Mouse (Mus musculus) intestine, embryonic 15.5 days (tissue): ENCODE results near the gene Pibf1. TPM values are rescaled to one million over a fixed set of nuclear protein-coding genes. Genes with fewer than 3 reads are reported as not detected.

Source experiments
- ATAC-seq: fragments of 200-750 bp; cut with Nextera tagmentation; 2 replicates; pipeline ENCODE4 v1.8.0; 2017; ENCODE audit warnings: moderate TSS enrichment, moderate library complexity
- H3K27ac ChIP-seq: fragments of 300-500 bp; sonication (generic); 2 replicates; pipeline ENCODE4 v1.5.1; 2015; ENCODE audit warnings: mild to moderate bottlenecking, inconsistent platforms
- H3K27me3 ChIP-seq: fragments of 300-500 bp; sonication (generic); replicated peaks from 2 replicates; pipeline ENCODE4 v1.6.1; 2015; ENCODE audit warnings: inconsistent platforms
- H3K36me3 ChIP-seq: fragments of 300-500 bp; sonication (generic); 2 replicates; pipeline ENCODE4 v1.6.1; 2015; ENCODE audit warnings: inconsistent platforms
- H3K4me1 ChIP-seq: fragments of 300-500 bp; sonication (generic); replicated peaks from 2 replicates; pipeline ENCODE4 v1.6.1; 2015; ENCODE audit warnings: inconsistent platforms
- H3K4me2 ChIP-seq: fragments of 300-500 bp; sonication (generic); replicated peaks from 2 replicates; pipeline ENCODE4 v1.6.1; 2015; ENCODE audit warnings: mild to moderate bottlenecking, inconsistent platforms
- H3K4me3 ChIP-seq: fragments of 300-500 bp; sonication (generic); replicated peaks from 2 replicates; pipeline ENCODE4 v1.5.1; 2015; ENCODE audit warnings: inconsistent platforms
- H3K9ac ChIP-seq: fragments of 300-500 bp; sonication (generic); 2 replicates; pipeline ENCODE4 v1.6.1; 2015; ENCODE audit warnings: inconsistent platforms
- H3K9me3 ChIP-seq: fragments of 300-500 bp; sonication (generic); 2 replicates; pipeline ENCODE4 v1.6.1; 2016; ENCODE audit warnings: inconsistent platforms
- WGBS: fragments of 180-500 bp; shearing (Covaris S2); methylation state at CpG from one replicate; pipeline ENCODE4 v1.1.7; 2015; 5-methylcytosine and 5-hydroxymethylcytosine counted together
- polyA plus RNA-seq: library from polyadenylated mRNA; unstranded; fragments of >200 nt; fragmentation: Nextera tagmentation; extraction: Ambion mirVana; gene quantifications from 2 replicates; pipeline ENCODE4 v1.2.1, GENCODE M21; 2015

Gene Pibf1
- polyA plus RNA-seq: 15.6 and 17.0 TPM in 2 replicates

DNA sequence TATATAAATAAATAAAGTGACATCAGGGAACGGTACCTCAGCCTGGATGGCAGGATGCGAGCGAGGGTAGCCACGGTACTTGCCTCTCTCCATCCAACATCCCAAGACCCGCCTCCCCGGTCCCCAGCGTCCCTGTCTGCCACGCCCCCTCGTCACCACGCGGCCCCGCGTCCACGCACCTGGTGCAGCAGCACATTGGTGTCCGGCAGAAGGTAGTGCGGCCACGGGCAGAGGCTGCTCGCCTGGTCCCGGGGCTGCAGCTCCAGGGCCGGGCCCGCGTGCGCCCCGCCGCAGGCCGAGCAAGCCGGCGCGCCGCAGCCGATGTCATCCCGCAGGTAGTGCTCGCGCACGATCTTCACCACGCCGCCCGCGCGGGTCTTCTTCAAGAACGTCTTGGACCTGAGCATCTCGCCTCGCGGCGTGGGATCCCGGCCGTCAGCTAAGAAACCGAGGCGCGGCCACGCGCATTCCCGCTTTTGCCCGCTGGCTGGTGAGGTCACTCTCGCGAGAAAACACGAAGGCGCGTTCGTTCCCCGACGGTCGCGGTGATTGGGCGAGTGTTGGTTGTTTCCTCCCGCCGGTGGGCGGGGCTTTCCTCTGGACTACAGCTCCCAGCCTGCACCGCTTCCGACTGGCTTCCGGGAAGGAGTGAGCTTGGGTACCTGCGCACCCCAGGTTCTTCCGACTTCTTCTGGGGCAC, at the start of gene Pibf1, which contains the start of gene Dis3:
Gene Pibf1 (plus strand): TSS at position 158 of the 700 bp plus-strand sequence.
Gene Dis3 (minus strand): TSS at position 504 of the 700 bp plus-strand sequence.
- Histone ChIP-seq H3K27me3 (no peaks in the 10 kb centered on the region), H3K4me1 (0 out of 2 replicates have a peak, but pooled peaks cover 3% of the 10 kb centered on the region), H3K9me3 (no peaks in the 10 kb centered on the region), H3K36me3 (0 out of 2 replicates have a peak, but pooled peaks cover 4% of the 10 kb centered on the region), H3K27ac (peak within 1 kb of the TSS; percentile 75), H3K4me2 (peak within 1 kb of the TSS; percentile 57), H3K9ac (peak within 1 kb of the TSS; percentile 94), H3K4me3 (peak within 1 kb of the TSS; percentile 99)
- WGBS: under 1% methylated on average over 73 of the region's 73 CpGs
- ATAC-seq: peak; percentile 100

DNA sequence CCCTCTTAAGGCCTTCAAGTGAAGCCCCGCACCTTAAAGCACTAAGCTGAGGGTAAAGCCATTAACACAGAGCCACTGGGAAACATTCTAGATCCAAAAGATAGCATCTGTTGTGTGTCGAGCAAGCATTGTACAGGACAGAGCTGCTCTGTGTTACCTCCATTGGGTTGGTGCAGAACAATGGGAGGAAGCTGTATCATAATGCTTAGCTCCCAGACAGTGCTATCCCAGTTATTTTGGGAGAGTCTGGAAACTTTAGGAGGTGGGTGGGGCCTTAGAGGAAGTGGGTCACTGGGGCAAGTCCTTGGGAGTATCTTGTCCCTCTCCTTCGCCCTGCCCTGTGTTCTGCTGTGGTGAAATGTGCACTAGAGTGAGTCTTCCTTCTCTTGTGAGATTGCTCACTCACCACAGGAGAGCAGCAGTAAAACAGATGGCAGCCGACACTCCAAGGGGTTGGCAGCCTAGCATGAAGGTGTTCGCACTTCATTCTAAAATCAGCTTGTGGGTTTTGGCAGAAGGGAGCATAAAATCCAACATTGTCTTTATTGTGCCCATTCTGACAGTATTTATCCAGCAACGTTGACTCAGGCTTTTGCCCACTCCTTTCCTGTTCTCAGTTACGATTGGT, 40.2 kb upstream of the Pibf1 start:
- Histone ChIP-seq H3K9me3 (no peaks in the 10 kb centered on the region), H3K36me3 (peaks cover 19% of the 10 kb centered on the region)
- WGBS: 86% methylated on average over 7 of the region's 7 CpGs

DNA sequence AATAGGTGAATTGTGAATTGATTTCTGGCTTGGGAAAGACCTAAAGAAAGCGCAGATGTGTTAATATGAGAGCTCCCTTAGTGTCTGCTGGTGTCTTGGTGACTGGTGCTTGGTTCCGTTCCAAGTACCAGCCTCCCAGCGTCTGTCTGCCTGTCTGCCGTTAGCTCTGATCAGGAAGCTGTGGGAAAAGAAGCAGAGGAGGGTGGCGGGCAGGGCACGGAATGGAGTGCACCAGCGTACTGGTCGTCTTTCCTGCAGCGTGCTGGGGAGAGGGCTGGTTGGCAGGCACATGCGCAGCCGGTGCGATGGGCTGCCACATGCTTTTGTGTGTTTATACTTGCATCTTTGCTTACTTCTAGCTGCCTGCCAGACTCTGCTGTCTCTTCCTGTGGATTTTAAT, 38.6 kb upstream of the Pibf1 start:
- H3K9ac ChIP-seq: no peak overlapping the region
- H3K4me2 ChIP-seq: no peak overlapping the region
- ATAC-seq: no peak
- H3K4me1 ChIP-seq: no peaks in the 10 kb centered on the region
- WGBS: 79% methylated on average over 12 of the region's 12 CpGs
- H3K36me3 ChIP-seq: peaks cover 19% of the 10 kb centered on the region
- no peaks in the 10 kb centered on the region for H3K27me3 ChIP-seq
- no peaks in the 10 kb centered on the region for H3K9me3 ChIP-seq
- no peak overlapping the region for H3K27ac ChIP-seq
- H3K4me3 ChIP-seq: no peak overlapping the region

More for the DNA sequence above, 40.2 kb upstream of the Pibf1 start:
- ATAC-seq: no peak
- Histone ChIP-seq H3K27ac (no peak overlapping the region), H3K9ac (no peak overlapping the region), H3K27me3 (no peaks in the 10 kb centered on the region), H3K4me1 (no peaks in the 10 kb centered on the region), H3K4me2 (no peak overlapping the region), H3K4me3 (no peak overlapping the region)

DNA sequence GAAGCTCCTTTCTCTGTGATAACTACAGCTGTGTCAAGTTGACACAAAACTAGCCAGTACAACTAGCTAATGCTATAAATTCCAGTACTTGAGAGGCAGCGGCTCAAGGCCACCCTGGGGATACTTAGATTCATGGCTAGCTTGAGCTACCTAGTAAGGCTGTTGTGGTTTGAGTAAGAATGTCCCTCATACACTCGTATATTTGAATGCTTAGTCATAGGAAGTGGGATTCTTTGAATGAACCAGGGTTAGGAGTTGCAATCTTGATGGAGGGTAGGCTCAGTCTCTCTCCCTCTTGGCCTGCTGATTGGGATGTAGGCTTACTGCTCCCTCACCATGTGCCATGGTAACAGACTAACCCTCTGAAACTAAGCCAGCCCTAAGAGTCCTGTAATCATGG, 36.1 kb upstream of the Pibf1 start:
- Histone ChIP-seq H3K27ac (no peak overlapping the region), H3K9ac (no peak overlapping the region), H3K9me3 (no peaks in the 10 kb centered on the region), H3K4me2 (no peak overlapping the region), H3K4me3 (no peak overlapping the region), H3K4me1 (no peaks in the 10 kb centered on the region), H3K27me3 (no peaks in the 10 kb centered on the region), H3K36me3 (peaks cover 21% of the 10 kb centered on the region)
- ATAC-seq: no peak
- 93% methylated on average over 2 of the region's 2 CpGs for WGBS

DNA sequence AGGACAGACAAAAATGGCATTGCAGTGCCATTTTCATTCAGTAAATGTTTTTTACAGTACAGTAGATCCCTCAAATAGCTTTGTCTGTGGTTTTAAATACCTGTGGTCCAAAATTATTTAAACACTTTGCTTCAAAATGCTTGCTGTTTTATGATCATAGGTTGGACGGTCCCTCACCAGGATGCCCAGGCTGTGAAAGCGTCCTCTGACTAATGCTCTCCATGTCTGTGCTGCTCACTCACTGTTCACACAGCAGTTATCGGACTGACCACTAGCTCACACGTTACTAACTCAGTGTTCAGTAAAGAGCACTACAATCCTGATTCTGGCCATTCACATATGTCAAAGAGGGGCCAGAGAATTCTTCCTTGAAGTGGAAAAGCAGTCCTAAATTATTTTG, 28.1 kb upstream of the Pibf1 start:
- WGBS: 83% methylated on average over 4 of the region's 4 CpGs
- no peak for ATAC-seq

DNA sequence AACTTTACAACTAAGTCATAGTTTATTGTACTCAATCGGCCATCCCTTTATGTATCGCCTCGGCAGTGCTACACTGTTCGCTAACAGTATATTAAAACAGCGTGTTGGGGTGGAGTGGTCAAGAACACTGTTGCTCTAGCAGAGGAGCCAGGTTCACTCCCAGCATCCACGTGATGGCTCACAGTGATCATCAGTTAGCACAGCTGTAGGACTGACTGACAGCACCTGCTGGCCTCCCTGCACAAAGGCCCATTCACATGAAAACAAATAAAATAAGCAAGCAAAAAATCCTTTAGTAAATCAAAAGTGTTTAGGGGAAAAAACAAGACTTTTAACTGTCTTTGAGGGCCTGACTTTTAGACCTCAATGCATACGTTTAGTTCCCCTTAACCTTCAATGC, 10.3 kb upstream of the Pibf1 start:
- WGBS: 93% methylated on average over 7 of the region's 7 CpGs
- no peak overlapping the region for H3K27ac ChIP-seq
- no peak overlapping the region for H3K4me3 ChIP-seq
- H3K27me3 ChIP-seq: no peaks in the 10 kb centered on the region
- no peak overlapping the region for H3K4me2 ChIP-seq
- no peaks in the 10 kb centered on the region for H3K9me3 ChIP-seq
- H3K9ac ChIP-seq: no peak overlapping the region
- ATAC-seq: no peak
- peaks cover 30% of the 10 kb centered on the region for H3K36me3 ChIP-seq
- H3K4me1 ChIP-seq: no peaks in the 10 kb centered on the region

More for the DNA sequence above, 28.1 kb upstream of the Pibf1 start:
- no peak overlapping the region for H3K27ac ChIP-seq
- no peaks in the 10 kb centered on the region for H3K9me3 ChIP-seq
- H3K4me3 ChIP-seq: no peak overlapping the region
- H3K4me2 ChIP-seq: no peak overlapping the region
- H3K4me1 ChIP-seq: no peaks in the 10 kb centered on the region
- H3K27me3 ChIP-seq: no peaks in the 10 kb centered on the region
- H3K36me3 ChIP-seq: peaks cover 9% of the 10 kb centered on the region
- H3K9ac ChIP-seq: no peak overlapping the region

DNA sequence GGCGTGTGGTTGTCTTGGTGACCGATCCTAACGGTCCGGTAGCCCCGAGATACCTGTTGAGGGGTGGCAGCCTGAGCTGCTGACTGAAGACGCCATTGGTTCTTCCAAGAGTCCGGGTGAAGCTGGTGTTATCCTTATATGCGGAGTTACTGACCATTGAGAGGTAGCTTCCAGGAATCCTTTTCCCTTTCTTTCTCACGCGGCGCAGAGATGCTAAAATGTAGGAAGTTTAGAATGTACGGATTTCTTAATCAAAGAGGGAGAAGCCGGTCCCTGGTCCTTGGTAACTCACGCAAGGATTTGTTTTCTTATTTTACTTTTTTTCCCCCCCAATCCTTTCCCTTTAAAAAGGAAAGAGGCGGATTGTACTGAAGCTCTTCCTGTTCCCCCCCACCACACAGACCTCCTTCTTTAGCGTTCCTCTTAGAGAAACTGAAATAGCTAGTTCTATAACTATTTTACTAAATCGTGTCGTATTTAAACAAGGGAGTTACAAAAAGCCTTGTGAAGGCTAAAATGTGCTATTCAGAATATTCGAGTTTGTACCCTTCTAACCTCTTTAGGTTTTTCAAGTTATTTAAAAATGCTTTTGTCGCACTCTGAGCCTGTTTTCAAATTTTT, 853 bp downstream of the Pibf1 start:
- Histone ChIP-seq H3K27me3 (no peaks in the 10 kb centered on the region), H3K4me3 (peak overlapping the region; percentile 99), H3K9me3 (no peaks in the 10 kb centered on the region), H3K27ac (no peak overlapping the region), H3K9ac (peak overlapping the region; percentile 55), H3K4me2 (peak overlapping the region; percentile 55), H3K4me1 (0 out of 2 replicates have a peak, but pooled peaks cover 3% of the 10 kb centered on the region), H3K36me3 (0 out of 2 replicates have a peak, but pooled peaks cover 4% of the 10 kb centered on the region)
- peak; percentile 27 for ATAC-seq
- 6% methylated on average over 20 of the region's 20 CpGs for WGBS

DNA sequence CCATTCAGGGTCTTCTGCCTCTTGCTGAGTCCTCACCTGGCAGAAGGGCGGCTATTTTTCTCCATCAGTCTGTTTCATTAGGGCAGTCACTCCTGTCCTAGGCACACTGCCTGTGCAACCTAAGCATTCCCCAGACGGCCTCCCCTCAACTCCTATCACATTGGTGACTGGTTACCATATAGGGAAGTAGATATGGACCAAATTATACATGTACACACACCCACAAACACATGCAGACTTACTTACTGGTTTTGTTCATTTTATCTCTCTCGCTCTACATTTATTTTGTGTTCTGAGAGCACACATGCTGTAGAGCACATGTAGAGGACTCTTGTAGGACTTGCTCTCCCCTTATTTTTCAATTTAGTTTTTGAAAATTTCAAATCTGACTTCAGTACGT, 3.8 kb downstream of the Pibf1 start:
- no peak overlapping the region for H3K9ac ChIP-seq
- H3K4me1 ChIP-seq: 0 out of 2 replicates have a peak, but pooled peaks cover 3% of the 10 kb centered on the region
- H3K9me3 ChIP-seq: no peaks in the 10 kb centered on the region
- H3K27ac ChIP-seq: no peak overlapping the region
- H3K27me3 ChIP-seq: no peaks in the 10 kb centered on the region
- no peaks in the 10 kb centered on the region for H3K36me3 ChIP-seq
- no peak overlapping the region for H3K4me3 ChIP-seq
- no peak for ATAC-seq
- 90% methylated on average over 4 of the region's 4 CpGs for WGBS
- no peak overlapping the region for H3K4me2 ChIP-seq

DNA sequence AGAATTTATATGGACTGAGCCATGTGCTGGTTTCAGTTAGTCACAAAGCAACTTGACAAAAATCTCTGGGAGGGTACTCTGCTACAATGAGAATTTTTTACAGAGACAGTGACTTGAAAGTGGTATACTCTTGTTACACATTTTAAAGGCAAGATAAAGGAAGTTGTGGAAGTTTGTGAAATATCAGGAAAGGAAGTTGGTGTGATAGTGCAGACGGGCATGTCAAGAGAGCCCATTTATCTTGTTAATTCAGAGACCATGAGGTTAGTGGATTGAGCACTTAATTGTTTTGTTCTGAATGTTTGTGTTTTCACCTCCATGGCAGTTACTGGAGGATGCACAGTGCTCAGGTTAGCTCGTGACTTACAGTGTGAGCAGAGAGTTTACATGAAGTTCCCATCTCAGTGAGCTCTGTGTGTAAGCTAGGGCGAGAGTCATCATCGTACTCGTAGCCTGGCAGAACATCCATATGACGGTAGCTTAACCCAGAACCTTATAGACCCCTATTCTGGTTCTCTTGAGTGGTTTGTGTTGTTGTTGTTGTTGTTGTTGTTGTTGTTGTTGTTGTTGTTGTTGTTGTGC, 5.4 kb downstream of the Pibf1 start:
- Histone ChIP-seq H3K4me2 (no peak overlapping the region), H3K27ac (no peak overlapping the region), H3K36me3 (peaks cover 8% of the 10 kb centered on the region; the same call in 1 of the 2 replicates), H3K9me3 (no peaks in the 10 kb centered on the region), H3K27me3 (no peaks in the 10 kb centered on the region), H3K4me3 (no peak overlapping the region), H3K4me1 (no peaks in the 10 kb centered on the region), H3K9ac (no peak overlapping the region)
- 88% methylated on average over 6 of the region's 6 CpGs for WGBS
- no peak for ATAC-seq

DNA sequence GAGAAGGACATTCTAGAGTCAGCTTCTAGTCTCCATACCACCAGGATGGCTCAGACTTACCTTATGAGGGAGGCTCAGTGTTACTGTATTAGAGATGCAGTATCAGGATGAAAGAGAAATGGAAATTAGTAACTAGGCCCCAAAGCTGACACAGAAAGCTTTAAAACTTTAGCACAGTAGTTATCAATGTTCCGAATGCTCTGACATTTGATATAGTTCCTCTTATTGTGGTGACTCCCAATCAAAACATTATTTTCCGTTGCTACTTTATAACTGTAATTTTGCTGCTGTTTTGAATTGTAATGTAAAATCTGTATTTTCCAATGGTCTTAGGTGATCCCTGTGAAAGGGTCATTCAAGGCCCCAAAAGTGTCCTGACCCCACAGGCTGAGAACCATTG, 7.4 kb downstream of the Pibf1 start:
- Histone ChIP-seq H3K9me3 (no peaks in the 10 kb centered on the region), H3K9ac (no peak overlapping the region), H3K36me3 (peaks cover 8% of the 10 kb centered on the region; the same call in 1 of the 2 replicates), H3K4me3 (no peak overlapping the region), H3K4me2 (no peak overlapping the region), H3K27ac (no peak overlapping the region), H3K4me1 (no peaks in the 10 kb centered on the region), H3K27me3 (no peaks in the 10 kb centered on the region)
- WGBS: 93% methylated on average over 2 of the region's 2 CpGs
- no peak for ATAC-seq

DNA sequence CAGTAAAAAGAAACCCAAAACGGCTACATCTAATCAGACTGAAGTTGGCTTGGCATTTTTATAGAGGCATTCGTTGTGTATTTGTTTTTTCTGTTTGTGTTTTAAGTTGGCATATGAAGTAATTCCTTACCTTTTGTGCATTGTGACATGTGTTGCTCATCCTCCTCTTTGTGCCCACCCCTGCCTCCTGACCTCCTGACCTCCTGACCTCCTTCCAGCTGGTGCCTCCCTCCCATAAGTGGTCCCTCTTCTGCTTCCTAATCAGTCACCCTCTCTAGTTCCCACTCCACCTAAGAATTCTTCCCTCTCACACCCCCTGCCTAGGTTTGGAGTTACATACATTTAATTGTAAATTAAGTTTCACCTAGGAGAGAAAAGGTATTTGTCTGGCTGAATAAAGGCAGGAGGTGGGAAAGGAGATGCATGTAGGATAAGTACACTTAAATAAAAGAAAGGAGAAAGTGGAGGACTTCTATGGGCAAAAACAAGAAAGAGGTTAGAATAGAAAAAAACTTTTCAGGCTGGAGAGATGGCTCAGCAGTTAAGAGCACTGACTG, 8.5 kb downstream of the Pibf1 start:
- no peak overlapping the region for H3K4me3 ChIP-seq
- no peak for ATAC-seq
- H3K4me1 ChIP-seq: no peaks in the 10 kb centered on the region
- WGBS: 79% methylated on average over 2 of the region's 2 CpGs
- H3K9ac ChIP-seq: no peak overlapping the region
- no peak overlapping the region for H3K4me2 ChIP-seq
- no peaks in the 10 kb centered on the region for H3K27me3 ChIP-seq
- H3K9me3 ChIP-seq: no peaks in the 10 kb centered on the region
- peaks cover 8% of the 10 kb centered on the region; the same call in 1 of the 2 replicates for H3K36me3 ChIP-seq
- H3K27ac ChIP-seq: no peak overlapping the region

DNA sequence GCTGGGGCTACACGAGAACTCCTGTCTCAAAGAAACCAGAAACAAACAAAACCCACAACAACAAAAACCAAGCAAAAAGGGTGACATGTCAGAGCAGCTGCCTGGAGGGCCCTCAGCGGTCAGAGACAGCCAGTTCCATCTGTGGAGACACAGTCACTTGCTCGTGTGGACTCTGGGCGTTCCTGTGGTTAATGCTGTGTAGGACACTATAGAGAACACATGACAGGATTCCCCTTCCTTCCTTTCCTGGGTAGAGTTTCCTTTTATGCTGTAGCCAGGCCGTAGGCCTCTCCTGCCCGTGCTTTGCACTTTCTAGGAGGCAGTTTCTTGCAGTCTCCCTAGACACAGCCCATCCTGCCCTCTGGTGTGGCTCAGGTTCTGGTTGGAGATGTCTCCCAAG, 9.5 kb downstream of the Pibf1 start:
- no peaks in the 10 kb centered on the region for H3K9me3 ChIP-seq
- peaks cover 8% of the 10 kb centered on the region; the same call in 1 of the 2 replicates for H3K36me3 ChIP-seq
- no peaks in the 10 kb centered on the region for H3K4me1 ChIP-seq
- no peak overlapping the region for H3K27ac ChIP-seq
- no peak overlapping the region for H3K4me3 ChIP-seq
- no peak overlapping the region for H3K4me2 ChIP-seq
- no peak for ATAC-seq
- WGBS: 83% methylated on average over 6 of the region's 6 CpGs
- H3K9ac ChIP-seq: no peak overlapping the region
- no peaks in the 10 kb centered on the region for H3K27me3 ChIP-seq
